Mouse (Mus musculus) CH12.LX (cell line): ENCODE data around the gene Slc18b1. TPM values are rescaled to one million over a fixed set of nuclear protein-coding genes. Genes with fewer than 3 reads are reported as not detected.

Experiments used
- DNase-seq: peaks from one replicate; pipeline ENCODE4 v3.0.0-alpha.2; 2013; ENCODE audit errors: extremely low read depth
- H3K27ac ChIP-seq: 2 replicates; pipeline ENCODE4 v1.5.1; 2012; ENCODE audit warnings: low read depth, mild to moderate bottlenecking, control low read depth, moderate library complexity; ENCODE audit not compliant: insufficient read depth
- H3K27me3 ChIP-seq: replicated peaks from 2 replicates; pipeline ENCODE3; 2012; ENCODE audit warnings: inconsistent platforms
- H3K36me3 ChIP-seq, 2 experiments: replicated peaks in 1 of 2; 2 replicates each; pipeline versions ENCODE3 to v1.6.1; 2012; ENCODE audit warnings: inconsistent platforms in 1 of 2, low read length in 1 of 2, mild to moderate bottlenecking in 1 of 2, mixed read lengths in 1 of 2, moderate library complexity in 1 of 2; ENCODE audit not compliant: control insufficient read depth in 1 of 2, insufficient read depth in 1 of 2
- H3K4me1 ChIP-seq, 2 experiments: 2 replicates each; pipeline ENCODE4 v1.6.1; 2012; ENCODE audit warnings: inconsistent platforms in 1 of 2, moderate library complexity in 1 of 2; ENCODE audit not compliant: insufficient read depth in 2 of 2, control insufficient read depth in 1 of 2
- H3K4me2 ChIP-seq: 2 replicates; pipeline ENCODE4 v1.6.1; 2012; ENCODE audit warnings: low read depth, mild to moderate bottlenecking, control low read depth; ENCODE audit not compliant: poor library complexity, insufficient read depth, severe bottlenecking
- H3K4me3 ChIP-seq, 3 experiments: fragments of 150-350 bp in 1 of 3; sonication (generic) in 1 of 3; replicated peaks in 1 of 3; 2 replicates each; pipeline versions ENCODE3 to v1.5.1; 2011 to 2012; ENCODE audit warnings: low read depth in 2 of 3, low read length in 2 of 3, mild to moderate bottlenecking in 2 of 3, moderate library complexity in 2 of 3, control low read depth in 1 of 3, improper control_type of control experiment in 1 of 3, inconsistent platforms in 1 of 3, mixed read lengths in 1 of 3; ENCODE audit not compliant: poor library complexity in 1 of 3
- H3K79me2 ChIP-seq: replicated peaks from 2 replicates; pipeline ENCODE4 v1.6.1; 2012; ENCODE audit warnings: mild to moderate bottlenecking, moderate library complexity; ENCODE audit not compliant: control insufficient read depth, poor library complexity, insufficient read depth, severe bottlenecking; ENCODE audit errors: extremely low read depth
- H3K9ac ChIP-seq: 2 replicates; pipeline ENCODE4 v1.6.1; 2012; ENCODE audit warnings: low read depth, mild to moderate bottlenecking, control low read depth, moderate library complexity; ENCODE audit not compliant: insufficient read depth
- H3K9me3 ChIP-seq: replicated peaks from 2 replicates; pipeline ENCODE3; 2012; ENCODE audit warnings: low read length, inconsistent platforms, mixed read lengths
- EP300 ChIP-seq: IDR thresholded peaks from 2 replicates; pipeline ENCODE4 v1.6.1; 2011; ENCODE audit warnings: low read length, improper control_type of control experiment
- GABPA ChIP-seq: IDR thresholded peaks from 2 replicates; pipeline ENCODE4 v1.6.1; 2012; ENCODE audit warnings: low read depth, low read length, improper control_type of control experiment, inconsistent platforms; ENCODE audit not compliant: insufficient replicate concordance
- MYC ChIP-seq: IDR thresholded peaks from 2 replicates; pipeline ENCODE4 v1.6.1; 2011; ENCODE audit warnings: low read depth, mild to moderate bottlenecking, improper control_type of control experiment, low read length
- NRF1 ChIP-seq: IDR thresholded peaks from 2 replicates; pipeline ENCODE4 v1.6.1; 2014; ENCODE audit warnings: low read depth, mild to moderate bottlenecking, inconsistent platforms, low read length, improper control_type of control experiment, moderate library complexity
- POLR2AphosphoS2 ChIP-seq: IDR thresholded peaks from 2 replicates; pipeline ENCODE4 v1.6.1; 2011; ENCODE audit warnings: low read depth, low read length, improper control_type of control experiment
- USF1 ChIP-seq: IDR thresholded peaks from 2 replicates; pipeline ENCODE4 v1.6.1; 2014; ENCODE audit warnings: low read depth, mild to moderate bottlenecking, inconsistent platforms, low read length, improper control_type of control experiment
- ZKSCAN1 ChIP-seq: IDR thresholded peaks from 2 replicates; pipeline ENCODE4 v1.6.1; 2012; ENCODE audit warnings: low read depth, inconsistent platforms, low read length, improper control_type of control experiment, borderline replicate concordance
- ZMIZ1 ChIP-seq: IDR thresholded peaks from 2 replicates; pipeline ENCODE4 v1.6.1; 2012; ENCODE audit warnings: low read depth, mild to moderate bottlenecking, inconsistent platforms, low read length, improper control_type of control experiment
- dilution Hi-C: fragments of 300-500 bp; cut with MboI; formaldehyde crosslinking; loops from 2 replicates; pipeline ENCODE4 v1.14.3; 2020; ENCODE audit warnings: low sequenced_read_pairs; ENCODE audit not compliant: extremely low pct_unique_long_range_greater_than_20kb, extremely low pct_ligation_motif_present
- in situ Hi-C: fragments of 300-500 bp; cut with MboI; formaldehyde crosslinking; loops from 3 replicates; pipeline ENCODE4 v1.14.3; 2019; ENCODE audit warnings: low sequenced_read_pairs, low pct_ligation_motif_present, low pct_unique_long_range_greater_than_20kb, mixed read lengths
- polyA plus RNA-seq: library from polyadenylated mRNA; unstranded; fragments of >175 nt; gene quantifications from 2 replicates; pipeline ENCODE4 v1.2.1, GENCODE M21; 2012; ENCODE audit warnings: low read depth; ENCODE audit not compliant: insufficient read length
- total RNA-seq, 2 experiments: library from RNA; depleted of rRNA; stranded (reverse); fragments of 300-350 nt in 1 of 2; fragments of >200 nt in 1 of 2; gene quantifications; 2 replicates each; pipeline ENCODE4 v1.2.3; 2012 to 2014

The Slc18b1 gene
- total and polyA plus RNA-seq, 3 experiments: not detected

GRCm38 (mm10) chr10:23864362-23865312, 67.9 kb downstream of the Slc18b1 start:
- H3K27me3 ChIP-seq: no peaks in the 10 kb centered on the region
- no peaks in the 10 kb centered on the region for H3K79me2 ChIP-seq
- dilution Hi-C loops (no loop called here), in situ Hi-C loops (no loop called here)
- H3K4me2 ChIP-seq: no peak overlapping the region
- H3K4me3 ChIP-seq: no peak overlapping the region
- no peaks in the 10 kb centered on the region for H3K36me3 ChIP-seq
- no peak overlapping the region for H3K9ac ChIP-seq
- H3K4me1 ChIP-seq: no peaks in the 10 kb centered on the region
- no peak overlapping the region for H3K27ac ChIP-seq
- no peak for DNase-seq
- no peak for TF ChIP-seq ZMIZ1
- TF ChIP-seq ZKSCAN1: no peak
- no peak for TF ChIP-seq POLR2AphosphoS2
- no peak for TF ChIP-seq USF1
- TF ChIP-seq EP300: no peak
- TF ChIP-seq NRF1: no peak
- no peak for TF ChIP-seq MYC
- TF ChIP-seq GABPA: no peak
- H3K9me3 ChIP-seq: peaks cover 11% of the 10 kb centered on the region

Other genes with a start within 250 kb of the Slc18b1 start
- gene Rps12, start 9.7 kb upstream of the Slc18b1 start, total RNA-seq (2012; rRNA removed): 5,116 and 5,207 TPM in 2 replicates
- gene Rps12, start 9.7 kb upstream of the Slc18b1 start, total RNA-seq (2014; rRNA removed): 4,147 and 4,213 TPM in 2 replicates
- gene Rps12, start 9.7 kb upstream of the Slc18b1 start, polyA plus RNA-seq: 140 and 211 TPM in 2 replicates
- gene Vnn3, start 54.5 kb downstream of the Slc18b1 start, total RNA-seq (2012; rRNA removed): not detected in 2 replicates
- not detected in 2 replicates for gene Vnn3, start 54.5 kb downstream of the Slc18b1 start, total RNA-seq (2014; rRNA removed)
- gene Vnn3, start 54.5 kb downstream of the Slc18b1 start, polyA plus RNA-seq: not detected in 2 replicates
- not detected in 2 replicates for gene Vnn1, start 97.7 kb downstream of the Slc18b1 start, total RNA-seq (2012; rRNA removed)
- not detected in 2 replicates for gene Vnn1, start 97.7 kb downstream of the Slc18b1 start, total RNA-seq (2014; rRNA removed)
- gene Vnn1, start 97.7 kb downstream of the Slc18b1 start, polyA plus RNA-seq: not detected in 2 replicates
- not detected in 2 replicates for gene Taar1, start 123.4 kb downstream of the Slc18b1 start, total RNA-seq (2012; rRNA removed)
- gene Taar1, start 123.4 kb downstream of the Slc18b1 start, total RNA-seq (2014; rRNA removed): not detected in 2 replicates
- not detected in 2 replicates for gene Taar1, start 123.4 kb downstream of the Slc18b1 start, polyA plus RNA-seq
- not detected in 2 replicates for gene Taar2, start 141.6 kb downstream of the Slc18b1 start, total RNA-seq (2012; rRNA removed)
- not detected in 2 replicates for gene Taar2, start 141.6 kb downstream of the Slc18b1 start, total RNA-seq (2014; rRNA removed)
- gene Taar2, start 141.6 kb downstream of the Slc18b1 start, polyA plus RNA-seq: not detected in 2 replicates
- gene Taar3, start 152.6 kb downstream of the Slc18b1 start, total RNA-seq (2012; rRNA removed): not detected in 2 replicates
- gene Taar3, start 152.6 kb downstream of the Slc18b1 start, total RNA-seq (2014; rRNA removed): not detected in 2 replicates
- gene Taar3, start 152.6 kb downstream of the Slc18b1 start, polyA plus RNA-seq: not detected in 2 replicates
- not detected in 2 replicates for gene Taar4, start 163.5 kb downstream of the Slc18b1 start, total RNA-seq (2012; rRNA removed)
- gene Taar4, start 163.5 kb downstream of the Slc18b1 start, total RNA-seq (2014; rRNA removed): not detected in 2 replicates
- gene Taar4, start 163.5 kb downstream of the Slc18b1 start, polyA plus RNA-seq: not detected in 2 replicates
- gene Taar5, start 173.7 kb downstream of the Slc18b1 start, total RNA-seq (2012; rRNA removed): not detected in 2 replicates
- gene Taar5, start 173.7 kb downstream of the Slc18b1 start, total RNA-seq (2014; rRNA removed): not detected in 2 replicates
- gene Taar5, start 173.7 kb downstream of the Slc18b1 start, polyA plus RNA-seq: not detected in 2 replicates
- not detected in 2 replicates for gene Taar6, start 188.7 kb downstream of the Slc18b1 start, total RNA-seq (2012; rRNA removed)
- not detected in 2 replicates for gene Taar6, start 188.7 kb downstream of the Slc18b1 start, total RNA-seq (2014; rRNA removed)
- not detected in 2 replicates for gene Taar6, start 188.7 kb downstream of the Slc18b1 start, polyA plus RNA-seq
- gene Taar7a, start 196.5 kb downstream of the Slc18b1 start, total RNA-seq (2012; rRNA removed): not detected in 2 replicates
- not detected in 2 replicates for gene Taar7a, start 196.5 kb downstream of the Slc18b1 start, total RNA-seq (2014; rRNA removed)
- gene Taar7a, start 196.5 kb downstream of the Slc18b1 start, polyA plus RNA-seq: not detected in 2 replicates
- gene Taar7b, start 203.0 kb downstream of the Slc18b1 start, total RNA-seq (2012; rRNA removed): not detected in 2 replicates
- gene Taar7b, start 203.0 kb downstream of the Slc18b1 start, total RNA-seq (2014; rRNA removed): not detected in 2 replicates
- gene Taar7b, start 203.0 kb downstream of the Slc18b1 start, polyA plus RNA-seq: not detected in 2 replicates
- not detected in 2 replicates for gene Taar7d, start 230.2 kb downstream of the Slc18b1 start, total RNA-seq (2012; rRNA removed)
- not detected in 2 replicates for gene Taar7d, start 230.2 kb downstream of the Slc18b1 start, total RNA-seq (2014; rRNA removed)
- gene Taar7d, start 230.2 kb downstream of the Slc18b1 start, polyA plus RNA-seq: not detected in 2 replicates
- gene Taar7e, start 240.6 kb downstream of the Slc18b1 start, total RNA-seq (2012; rRNA removed): not detected in 2 replicates
- gene Taar7e, start 240.6 kb downstream of the Slc18b1 start, total RNA-seq (2014; rRNA removed): not detected in 2 replicates
- gene Taar7e, start 240.6 kb downstream of the Slc18b1 start, polyA plus RNA-seq: not detected in 2 replicates